Mouse (Mus musculus) limb, embryonic 13.5 days (tissue): ENCODE measurements around the gene Eps15l1. TPM values are rescaled to one million over a fixed set of nuclear protein-coding genes. Genes with fewer than 3 reads are reported as not detected.

Source experiments
- ATAC-seq: fragments of 200-750 bp; cut with Nextera tagmentation; 2 replicates; pipeline ENCODE4 v1.8.0; 2017; ENCODE audit warnings: low read depth, moderate number of reproducible peaks, moderate TSS enrichment; ENCODE audit not compliant: low FRiP score
- H3K27ac ChIP-seq: fragments of 300-500 bp; sonication (generic); 2 replicates; pipeline ENCODE4 v1.5.1; 2015; ENCODE audit warnings: inconsistent platforms, mild to moderate bottlenecking, moderate library complexity
- H3K27me3 ChIP-seq: fragments of 300-500 bp; sonication (generic); 2 replicates; pipeline ENCODE4 v1.6.1; 2015; ENCODE audit warnings: mild to moderate bottlenecking, inconsistent platforms
- H3K36me3 ChIP-seq: fragments of 300-500 bp; sonication (generic); 2 replicates; pipeline ENCODE4 v1.6.1; 2015; ENCODE audit warnings: inconsistent platforms, mild to moderate bottlenecking, moderate library complexity
- H3K4me1 ChIP-seq: fragments of 300-500 bp; sonication (generic); 2 replicates; pipeline ENCODE4 v1.6.1; 2015; ENCODE audit warnings: inconsistent platforms
- H3K4me2 ChIP-seq: fragments of 300-500 bp; sonication (generic); replicated peaks from 2 replicates; pipeline ENCODE4 v1.6.1; 2015; ENCODE audit warnings: inconsistent platforms, mild to moderate bottlenecking, moderate library complexity
- H3K4me3 ChIP-seq: fragments of 300-500 bp; sonication (generic); 2 replicates; pipeline ENCODE4 v1.5.1; 2015; ENCODE audit warnings: moderate library complexity, mild to moderate bottlenecking, inconsistent platforms
- H3K9ac ChIP-seq: fragments of 300-500 bp; sonication (generic); 2 replicates; pipeline ENCODE4 v1.6.1; 2015; ENCODE audit warnings: mild to moderate bottlenecking, inconsistent platforms
- H3K9me3 ChIP-seq: fragments of 300-500 bp; sonication (generic); 2 replicates; pipeline ENCODE4 v1.6.1; 2016; ENCODE audit warnings: inconsistent platforms
- WGBS: fragments of 180-500 bp; shearing (Covaris S2); methylation state at CpG from one replicate; pipeline ENCODE4 v1.1.7; 2015; 5-methylcytosine and 5-hydroxymethylcytosine counted together
- polyA plus RNA-seq: library from polyadenylated mRNA; unstranded; fragments of >200 nt; fragmentation: Nextera tagmentation; extraction: Ambion mirVana; gene quantifications from 2 replicates; pipeline ENCODE4 v1.2.1, GENCODE M21; 2015

The Eps15l1 gene
- polyA plus RNA-seq, 1 experiment from 2014 or later: 65.3 TPM

GRCm38 (mm10) chr8:72402981-72403380 is 18.3 kb downstream of the Eps15l1 start:
- Histone ChIP-seq H3K4me2 (no peak overlapping the region), H3K4me1 (0 out of 2 replicates have a peak, but pooled peaks cover 5% of the 10 kb centered on the region), H3K27me3 (no peaks in the 10 kb centered on the region), H3K27ac (no peak overlapping the region), H3K9ac (no peak overlapping the region), H3K9me3 (no peaks in the 10 kb centered on the region), H3K36me3 (peaks cover 20% of the 10 kb centered on the region), H3K4me3 (no peak overlapping the region)
- 90% methylated on average over 3 of the region's 3 CpGs for WGBS
- ATAC-seq: no peak

GRCm38 (mm10) chr8:72401381-72401780 is 19.9 kb downstream of the Eps15l1 start:
- Histone ChIP-seq H3K4me3 (no peak overlapping the region), H3K4me1 (0 out of 2 replicates have a peak, but pooled peaks cover 5% of the 10 kb centered on the region), H3K4me2 (no peak overlapping the region), H3K9ac (no peak overlapping the region), H3K27ac (no peak overlapping the region), H3K9me3 (no peaks in the 10 kb centered on the region), H3K36me3 (peaks cover 36% of the 10 kb centered on the region), H3K27me3 (no peaks in the 10 kb centered on the region)
- ATAC-seq: no peak
- 88% methylated on average over 1 of the region's 1 CpGs for WGBS

- Histone ChIP-seq H3K4me3 (no peak overlapping the region), H3K9me3 (no peaks in the 10 kb centered on the region), H3K9ac (no peak overlapping the region), H3K36me3 (peaks cover 99% of the 10 kb centered on the region), H3K4me1 (no peaks in the 10 kb centered on the region), H3K27ac (no peak overlapping the region), H3K27me3 (no peaks in the 10 kb centered on the region), H3K4me2 (no peak overlapping the region)
- WGBS: 91% methylated on average over 2 of the region's 2 CpGs
- no peak for ATAC-seq
Measured at GRCm38 (mm10) chr8:72385737-72386136, 35.5 kb downstream of the Eps15l1 start.

GRCm38 (mm10) chr8:72382395-72382794 is 38.9 kb downstream of the Eps15l1 start:
- H3K9me3 ChIP-seq: no peaks in the 10 kb centered on the region
- H3K9ac ChIP-seq: no peak overlapping the region
- peaks cover 100% of the 10 kb centered on the region for H3K36me3 ChIP-seq
- 59% methylated on average over 5 of the region's 5 CpGs for WGBS
- H3K4me2 ChIP-seq: no peak overlapping the region
- no peak for ATAC-seq
- no peak overlapping the region for H3K27ac ChIP-seq
- no peak overlapping the region for H3K4me3 ChIP-seq
- no peaks in the 10 kb centered on the region for H3K4me1 ChIP-seq
- no peaks in the 10 kb centered on the region for H3K27me3 ChIP-seq

- peaks cover 100% of the 10 kb centered on the region for H3K36me3 ChIP-seq
- H3K27me3 ChIP-seq: no peaks in the 10 kb centered on the region
- ATAC-seq: no peak
- no peaks in the 10 kb centered on the region for H3K4me1 ChIP-seq
- no peaks in the 10 kb centered on the region for H3K9me3 ChIP-seq
- no peak overlapping the region for H3K9ac ChIP-seq
- no peak overlapping the region for H3K27ac ChIP-seq
- 90% methylated on average over 8 of the region's 8 CpGs for WGBS
- no peak overlapping the region for H3K4me2 ChIP-seq
- no peak overlapping the region for H3K4me3 ChIP-seq
Measured at GRCm38 (mm10) chr8:72380656-72381055, 40.6 kb downstream of the Eps15l1 start.

- H3K4me3 ChIP-seq: no peak overlapping the region
- ATAC-seq: no peak
- H3K9ac ChIP-seq: no peak overlapping the region
- WGBS: 92% methylated on average over 2 of the region's 2 CpGs
- no peak overlapping the region for H3K4me2 ChIP-seq
- peaks cover 98% of the 10 kb centered on the region for H3K36me3 ChIP-seq
- H3K27ac ChIP-seq: no peak overlapping the region
- no peaks in the 10 kb centered on the region for H3K4me1 ChIP-seq
- no peaks in the 10 kb centered on the region for H3K9me3 ChIP-seq
- no peaks in the 10 kb centered on the region for H3K27me3 ChIP-seq
Measured at GRCm38 (mm10) chr8:72376900-72377299, 44.4 kb downstream of the Eps15l1 start.

GRCm38 (mm10) chr8:72376309-72376708 is 45.0 kb downstream of the Eps15l1 start:
- 96% methylated on average over 5 of the region's 5 CpGs for WGBS
- H3K4me3 ChIP-seq: no peak overlapping the region
- no peaks in the 10 kb centered on the region for H3K4me1 ChIP-seq
- H3K4me2 ChIP-seq: no peak overlapping the region
- no peak for ATAC-seq
- H3K27me3 ChIP-seq: no peaks in the 10 kb centered on the region
- H3K9me3 ChIP-seq: no peaks in the 10 kb centered on the region
- no peak overlapping the region for H3K9ac ChIP-seq
- peaks cover 98% of the 10 kb centered on the region for H3K36me3 ChIP-seq
- H3K27ac ChIP-seq: no peak overlapping the region

- H3K9ac ChIP-seq: no peak overlapping the region
- H3K27ac ChIP-seq: no peak overlapping the region
- peaks cover 98% of the 10 kb centered on the region for H3K36me3 ChIP-seq
- H3K4me3 ChIP-seq: no peak overlapping the region
- ATAC-seq: no peak
- 83% methylated on average over 5 of the region's 5 CpGs for WGBS
- no peaks in the 10 kb centered on the region for H3K9me3 ChIP-seq
- H3K27me3 ChIP-seq: no peaks in the 10 kb centered on the region
- no peak overlapping the region for H3K4me2 ChIP-seq
- no peaks in the 10 kb centered on the region for H3K4me1 ChIP-seq
Measured at GRCm38 (mm10) chr8:72375161-72375560, 46.1 kb downstream of the Eps15l1 start.

- Histone ChIP-seq H3K27ac (no peak overlapping the region), H3K36me3 (peaks cover 98% of the 10 kb centered on the region), H3K27me3 (no peaks in the 10 kb centered on the region), H3K4me3 (no peak overlapping the region), H3K4me2 (no peak overlapping the region), H3K9me3 (no peaks in the 10 kb centered on the region), H3K9ac (no peak overlapping the region), H3K4me1 (no peaks in the 10 kb centered on the region)
- WGBS: 94% methylated on average over 4 of the region's 4 CpGs
- no peak for ATAC-seq
Measured at GRCm38 (mm10) chr8:72372311-72372710, 48.9 kb downstream of the Eps15l1 start.

- Histone ChIP-seq H3K9ac (no peak overlapping the region), H3K9me3 (no peaks in the 10 kb centered on the region), H3K36me3 (peaks cover 98% of the 10 kb centered on the region), H3K27ac (no peak overlapping the region), H3K4me3 (no peak overlapping the region), H3K4me2 (no peak overlapping the region), H3K27me3 (no peaks in the 10 kb centered on the region), H3K4me1 (no peaks in the 10 kb centered on the region)
- WGBS: 96% methylated on average over 3 of the region's 3 CpGs
- ATAC-seq: no peak
Measured at GRCm38 (mm10) chr8:72371356-72371755, 49.9 kb downstream of the Eps15l1 start.

GRCm38 (mm10) chr8:72366435-72366834 is 54.8 kb downstream of the Eps15l1 start:
- H3K36me3 ChIP-seq: peaks cover 100% of the 10 kb centered on the region
- ATAC-seq: no peak
- H3K9ac ChIP-seq: no peak overlapping the region
- no peak overlapping the region for H3K4me2 ChIP-seq
- H3K4me1 ChIP-seq: no peaks in the 10 kb centered on the region
- no peak overlapping the region for H3K4me3 ChIP-seq
- WGBS: 93% methylated on average over 2 of the region's 2 CpGs
- H3K27ac ChIP-seq: no peak overlapping the region
- H3K27me3 ChIP-seq: no peaks in the 10 kb centered on the region
- H3K9me3 ChIP-seq: no peaks in the 10 kb centered on the region

- H3K27ac ChIP-seq: no peak overlapping the region
- WGBS: 35% methylated on average over 3 of the region's 3 CpGs
Measured at GRCm38 (mm10) chr8:72365826-72366225, 55.4 kb downstream of the Eps15l1 start.

GRCm38 (mm10) chr8:72365016-72365415 is 56.2 kb downstream of the Eps15l1 start:
- Histone ChIP-seq H3K27ac (no peak overlapping the region), H3K27me3 (no peaks in the 10 kb centered on the region), H3K9ac (no peak overlapping the region), H3K4me2 (no peak overlapping the region), H3K9me3 (no peaks in the 10 kb centered on the region), H3K36me3 (peaks cover 97% of the 10 kb centered on the region), H3K4me1 (no peaks in the 10 kb centered on the region), H3K4me3 (no peak overlapping the region)
- 91% methylated on average over 2 of the region's 2 CpGs for WGBS
- ATAC-seq: no peak

More at GRCm38 (mm10) chr8:72365826-72366225, 55.4 kb downstream of the Eps15l1 start:
- Histone ChIP-seq H3K4me2 (no peak overlapping the region), H3K36me3 (peaks cover 98% of the 10 kb centered on the region), H3K4me3 (no peak overlapping the region), H3K4me1 (no peaks in the 10 kb centered on the region), H3K27me3 (no peaks in the 10 kb centered on the region), H3K9me3 (no peaks in the 10 kb centered on the region), H3K9ac (no peak overlapping the region)
- peak; percentile 62 for ATAC-seq
